Mouse (Mus musculus) hindbrain, embryonic 14.5 days (tissue): ENCODE results near the gene Rftn1. TPM values are rescaled to one million over a fixed set of nuclear protein-coding genes. Genes with fewer than 3 reads are reported as not detected.
"Not testable (repeated sequence)": the region's sequence is repeated elsewhere in the genome, so short reads cannot be mapped to it uniquely, and the experiment has no call there.

Experiments
- ATAC-seq: fragments of 200-750 bp; cut with Nextera tagmentation; 2 replicates; pipeline ENCODE4 v1.8.0; 2017; ENCODE audit warnings: moderate number of reproducible peaks, mild to moderate bottlenecking, moderate TSS enrichment, moderate library complexity; ENCODE audit not compliant: low FRiP score
- DNase-seq: peaks from one replicate; pipeline ENCODE4 v3.0.0-alpha.2; 2015; ENCODE audit warnings: low spot score
- H3K27ac ChIP-seq: fragments of 300-500 bp; sonication (generic); 2 replicates; pipeline ENCODE4 v1.5.1; 2014; ENCODE audit warnings: mild to moderate bottlenecking, moderate library complexity
- H3K27me3 ChIP-seq: fragments of 300-500 bp; sonication (generic); 2 replicates; pipeline ENCODE4 v1.6.1; 2014; ENCODE audit warnings: mild to moderate bottlenecking, low read length, mixed read lengths; ENCODE audit not compliant: control insufficient read depth, insufficient read depth
- H3K36me3 ChIP-seq: fragments of 300-500 bp; sonication (generic); replicated peaks from 2 replicates; pipeline ENCODE4 v1.6.1; 2014; ENCODE audit not compliant: control insufficient read depth, insufficient read depth
- H3K4me1 ChIP-seq: fragments of 300-500 bp; sonication (generic); replicated peaks from 2 replicates; pipeline ENCODE4 v1.6.1; 2014; ENCODE audit warnings: antibody characterized with exemption, low read length, mixed read lengths; ENCODE audit not compliant: control insufficient read depth, insufficient read depth
- H3K4me2 ChIP-seq: fragments of 300-500 bp; sonication (generic); replicated peaks from 2 replicates; pipeline ENCODE4 v1.6.1; 2014; ENCODE audit warnings: mild to moderate bottlenecking, moderate library complexity
- H3K4me3 ChIP-seq: fragments of 300-500 bp; sonication (generic); replicated peaks from 2 replicates; pipeline ENCODE4 v1.5.1; 2014; ENCODE audit warnings: mild to moderate bottlenecking, low read length
- H3K9ac ChIP-seq: fragments of 300-500 bp; sonication (generic); 2 replicates; pipeline ENCODE4 v1.6.1; 2014
- H3K9me3 ChIP-seq: fragments of 300-500 bp; sonication (generic); 2 replicates; pipeline ENCODE4 v1.6.1; 2016; ENCODE audit warnings: low read length; ENCODE audit not compliant: control insufficient read depth
- WGBS: fragments of 180-500 bp; shearing (Covaris S2); extraction: QIAGEN DNeasy Blood & Tissue Kit; methylation state at CpG from one replicate; pipeline ENCODE4 v1.1.7; 2014; 5-methylcytosine and 5-hydroxymethylcytosine counted together
- polyA plus RNA-seq: library from polyadenylated mRNA; unstranded; fragments of >200 nt; fragmentation: Nextera tagmentation; extraction: Ambion mirVana; gene quantifications from 2 replicates; pipeline ENCODE4 v1.2.1, GENCODE M21; 2014

Gene Rftn1
- polyA plus RNA-seq, 1 experiment from 2014 or later: 21.0 TPM

DNA sequence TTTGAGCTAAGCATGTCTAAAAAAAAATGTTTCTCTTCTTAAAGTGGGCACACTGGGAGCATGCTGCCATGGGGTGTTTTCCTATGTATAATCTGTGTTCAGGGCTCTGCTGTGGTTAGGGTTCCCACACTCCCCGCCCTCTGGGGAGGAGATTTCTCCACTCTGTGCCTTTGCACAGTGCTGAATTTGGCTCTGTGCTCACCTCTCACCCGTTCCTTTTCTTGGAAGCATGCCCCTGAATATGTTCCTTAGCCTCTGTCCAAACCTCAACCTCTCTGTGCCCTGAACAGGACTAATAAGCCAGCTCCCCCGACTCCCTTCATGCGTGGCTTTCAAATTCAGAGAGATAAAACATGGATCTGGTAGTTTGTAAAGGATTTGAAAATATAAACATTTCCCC is 39.1 kb upstream of the Rftn1 start:
- DNase-seq (no peak), ATAC-seq (no peak)
- H3K36me3 ChIP-seq: no peaks in the 10 kb centered on the region
- H3K9me3 ChIP-seq: no peaks in the 10 kb centered on the region
- H3K27me3 ChIP-seq: no peaks in the 10 kb centered on the region
- no peaks in the 10 kb centered on the region for H3K4me1 ChIP-seq
- no peak overlapping the region for H3K4me2 ChIP-seq
- no peak overlapping the region for H3K27ac ChIP-seq
- H3K4me3 ChIP-seq: no peak overlapping the region
- 83% methylated on average over 4 of the region's 4 CpGs for WGBS
- no peak overlapping the region for H3K9ac ChIP-seq

DNA sequence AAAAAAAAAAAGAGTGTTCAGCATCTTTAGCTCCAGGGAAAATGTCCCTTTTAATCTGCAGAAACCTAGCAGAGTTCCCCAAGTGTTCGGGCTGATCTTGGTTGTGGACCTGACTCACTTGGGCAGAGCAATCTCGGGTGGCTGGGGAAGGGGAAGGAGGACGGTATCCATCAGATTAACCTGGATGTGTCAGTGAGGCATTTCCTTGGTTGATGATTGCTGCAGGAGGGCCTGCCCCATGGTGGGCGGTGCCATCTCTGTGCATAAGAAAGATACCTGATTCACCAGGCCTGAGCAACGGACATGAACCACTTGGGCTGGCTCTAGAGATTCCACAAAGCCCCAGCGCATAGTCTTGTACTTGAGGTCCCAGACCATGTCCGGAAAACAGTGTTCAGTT is 36.9 kb upstream of the Rftn1 start:
- Histone ChIP-seq H3K27ac (no peak overlapping the region), H3K4me2 (no peak overlapping the region), H3K4me1 (no peaks in the 10 kb centered on the region), H3K9me3 (no peaks in the 10 kb centered on the region), H3K4me3 (no peak overlapping the region), H3K36me3 (no peaks in the 10 kb centered on the region), H3K9ac (no peak overlapping the region), H3K27me3 (no peaks in the 10 kb centered on the region)
- ATAC-seq (no peak), DNase-seq (no peak)
- WGBS: 78% methylated on average over 7 of the region's 7 CpGs

DNA sequence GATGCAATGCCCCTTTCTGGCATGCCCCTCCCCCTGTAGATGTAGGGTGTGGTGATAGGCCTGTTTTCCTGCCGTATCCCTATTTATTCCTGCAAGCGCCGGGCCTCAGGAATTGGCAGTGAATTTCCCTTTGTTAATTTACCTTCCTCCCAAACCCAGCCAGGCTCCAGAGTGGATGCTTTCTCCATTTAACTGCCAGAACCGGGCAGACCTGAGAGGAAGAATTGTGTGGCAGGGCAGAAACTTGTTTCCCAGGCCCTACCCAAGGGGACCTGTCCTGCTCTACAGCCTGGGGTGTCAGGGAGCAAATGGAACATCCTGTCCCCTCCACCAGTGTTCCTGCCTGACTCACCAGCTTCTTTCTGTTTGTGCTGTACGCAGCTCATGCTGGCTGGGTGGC is 34.2 kb upstream of the Rftn1 start:
- ATAC-seq: no peak
- 73% methylated on average over 5 of the region's 5 CpGs for WGBS
- DNase-seq: no peak

DNA sequence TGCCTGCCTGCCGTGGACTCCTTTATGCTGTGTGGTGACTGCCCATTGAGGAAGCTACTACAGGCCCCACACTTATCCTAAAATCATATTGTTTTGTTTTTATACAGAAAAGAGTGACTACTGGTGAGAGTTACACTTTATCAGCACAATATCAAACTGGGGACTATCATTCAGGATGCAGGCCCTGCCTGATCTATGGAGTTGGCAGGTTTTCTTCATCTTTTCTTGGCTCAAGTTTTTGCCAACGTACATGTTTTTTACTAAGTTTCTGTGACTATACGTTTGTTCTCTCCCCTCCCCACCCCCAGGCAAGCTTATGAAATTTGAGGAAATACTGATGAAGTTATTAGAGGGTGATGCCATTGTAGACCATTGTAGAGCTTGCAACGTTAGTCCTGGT is 27.5 kb upstream of the Rftn1 start:
- WGBS: 79% methylated on average over 4 of the region's 4 CpGs
- H3K9ac ChIP-seq: no peak overlapping the region
- no peak overlapping the region for H3K4me3 ChIP-seq
- H3K4me1 ChIP-seq: no peaks in the 10 kb centered on the region
- no peak overlapping the region for H3K27ac ChIP-seq
- no peaks in the 10 kb centered on the region for H3K36me3 ChIP-seq
- no peaks in the 10 kb centered on the region for H3K9me3 ChIP-seq
- no peak for ATAC-seq
- H3K27me3 ChIP-seq: no peaks in the 10 kb centered on the region
- H3K4me2 ChIP-seq: no peak overlapping the region
- DNase-seq: no peak

More for the DNA sequence above, 34.2 kb upstream of the Rftn1 start:
- no peaks in the 10 kb centered on the region for H3K36me3 ChIP-seq
- no peaks in the 10 kb centered on the region for H3K9me3 ChIP-seq
- H3K9ac ChIP-seq: no peak overlapping the region
- H3K27ac ChIP-seq: no peak overlapping the region
- no peaks in the 10 kb centered on the region for H3K4me1 ChIP-seq
- no peaks in the 10 kb centered on the region for H3K27me3 ChIP-seq
- H3K4me2 ChIP-seq: no peak overlapping the region
- no peak overlapping the region for H3K4me3 ChIP-seq

DNA sequence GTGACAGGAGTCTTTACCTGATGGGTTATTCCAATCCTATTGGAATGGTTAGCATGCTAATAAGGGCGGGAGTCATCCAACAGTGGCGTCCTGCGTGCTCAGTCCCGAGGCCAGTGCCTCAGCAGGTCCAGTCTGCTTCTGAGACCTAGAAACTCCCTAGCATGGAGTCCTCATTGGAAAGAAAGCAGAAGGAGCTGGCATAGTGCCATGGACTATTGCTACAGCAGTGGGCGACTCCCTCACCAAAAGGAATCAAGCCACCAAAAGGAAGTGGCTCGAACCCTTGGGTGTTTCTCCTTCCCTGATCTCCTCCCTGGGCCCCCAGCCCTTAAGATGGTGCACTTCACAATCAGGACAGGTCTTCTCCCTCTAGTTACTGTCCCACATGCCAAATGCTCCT is 24.6 kb upstream of the Rftn1 start:
- Histone ChIP-seq H3K36me3 (no peaks in the 10 kb centered on the region), H3K4me3 (no peak overlapping the region), H3K4me1 (no peaks in the 10 kb centered on the region), H3K27me3 (no peaks in the 10 kb centered on the region), H3K27ac (no peak overlapping the region), H3K4me2 (no peak overlapping the region), H3K9ac (no peak overlapping the region), H3K9me3 (no peaks in the 10 kb centered on the region)
- ATAC-seq (no peak), DNase-seq (no peak)
- WGBS: 90% methylated on average over 6 of the region's 6 CpGs

DNA sequence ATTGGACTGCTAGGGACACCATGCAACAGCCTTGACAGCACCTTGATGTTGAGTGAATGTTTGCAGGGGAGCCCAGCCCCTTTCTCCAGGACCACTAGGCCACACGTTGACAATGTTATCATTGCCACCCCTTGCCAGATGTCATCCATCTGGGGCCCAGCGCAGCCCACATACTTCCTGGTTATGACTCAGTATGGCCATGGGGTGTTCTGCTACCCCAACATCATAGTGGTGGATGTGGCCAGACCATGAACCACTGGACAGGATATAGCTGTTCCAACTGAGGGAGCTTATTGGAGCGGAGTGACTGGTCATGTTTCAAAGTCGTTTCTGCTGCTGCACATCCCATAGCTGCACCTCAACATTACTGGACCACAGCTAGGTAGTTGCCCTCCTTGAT is 22.6 kb upstream of the Rftn1 start:
- H3K27ac ChIP-seq: no peak overlapping the region
- H3K9ac ChIP-seq: no peak overlapping the region
- DNase-seq (no peak), ATAC-seq (no peak)
- WGBS: 88% methylated on average over 4 of the region's 4 CpGs
- H3K36me3 ChIP-seq: no peaks in the 10 kb centered on the region
- no peaks in the 10 kb centered on the region for H3K9me3 ChIP-seq
- H3K4me2 ChIP-seq: no peak overlapping the region
- no peaks in the 10 kb centered on the region for H3K27me3 ChIP-seq
- H3K4me1 ChIP-seq: no peaks in the 10 kb centered on the region
- H3K4me3 ChIP-seq: no peak overlapping the region

DNA sequence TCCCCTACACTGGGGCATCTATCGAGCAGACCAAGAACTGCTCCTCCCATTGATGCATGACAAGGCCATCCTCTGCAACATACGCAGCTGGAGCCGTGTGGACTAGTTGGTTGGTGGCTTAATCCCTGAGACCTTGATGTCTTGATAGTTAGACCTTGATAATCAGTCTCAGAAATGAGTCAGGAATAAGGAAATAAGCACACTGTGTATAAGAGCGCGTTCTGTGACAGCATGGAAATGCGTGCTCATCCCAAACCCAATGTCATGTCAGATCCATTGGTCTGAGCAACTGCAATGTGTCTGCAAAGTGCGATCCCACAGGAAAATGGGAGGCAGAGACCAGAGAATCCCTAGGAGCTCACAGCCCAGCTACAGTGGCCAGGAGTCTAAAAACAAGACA is 21.3 kb upstream of the Rftn1 start:
- WGBS: 94% methylated on average over 7 of the region's 7 CpGs
- Histone ChIP-seq H3K27me3 (no peaks in the 10 kb centered on the region), H3K9ac (no peak overlapping the region), H3K27ac (no peak overlapping the region), H3K36me3 (no peaks in the 10 kb centered on the region), H3K4me1 (no peaks in the 10 kb centered on the region), H3K9me3 (no peaks in the 10 kb centered on the region), H3K4me2 (no peak overlapping the region), H3K4me3 (no peak overlapping the region)
- ATAC-seq: no peak
- DNase-seq: no peak

DNA sequence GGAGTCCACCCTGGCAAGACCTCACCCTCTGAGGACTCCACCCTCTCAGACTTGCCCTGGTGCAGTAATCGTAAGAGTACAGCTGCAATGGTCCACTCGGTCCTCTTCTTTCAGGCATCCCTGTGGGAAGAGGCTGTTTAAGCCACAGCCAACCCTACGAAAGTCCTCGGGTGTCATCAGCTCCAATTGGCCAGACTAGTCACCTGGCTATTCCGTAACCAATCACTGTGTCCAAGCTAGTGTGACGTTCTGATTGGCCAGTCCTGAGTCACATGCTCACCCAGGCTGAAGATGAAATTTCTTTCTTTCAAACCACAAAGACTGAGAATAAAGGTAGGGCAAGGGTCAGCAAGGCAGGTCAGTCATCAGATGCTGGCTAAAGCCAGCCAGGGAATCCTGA is 19.4 kb upstream of the Rftn1 start:
- no peak overlapping the region for H3K27ac ChIP-seq
- no peaks in the 10 kb centered on the region for H3K27me3 ChIP-seq
- no peak overlapping the region for H3K9ac ChIP-seq
- 93% methylated on average over 6 of the region's 6 CpGs for WGBS
- no peaks in the 10 kb centered on the region for H3K36me3 ChIP-seq
- DNase-seq (no peak), ATAC-seq (no peak)
- H3K9me3 ChIP-seq: no peaks in the 10 kb centered on the region
- no peaks in the 10 kb centered on the region for H3K4me1 ChIP-seq
- no peak overlapping the region for H3K4me2 ChIP-seq
- H3K4me3 ChIP-seq: no peak overlapping the region

DNA sequence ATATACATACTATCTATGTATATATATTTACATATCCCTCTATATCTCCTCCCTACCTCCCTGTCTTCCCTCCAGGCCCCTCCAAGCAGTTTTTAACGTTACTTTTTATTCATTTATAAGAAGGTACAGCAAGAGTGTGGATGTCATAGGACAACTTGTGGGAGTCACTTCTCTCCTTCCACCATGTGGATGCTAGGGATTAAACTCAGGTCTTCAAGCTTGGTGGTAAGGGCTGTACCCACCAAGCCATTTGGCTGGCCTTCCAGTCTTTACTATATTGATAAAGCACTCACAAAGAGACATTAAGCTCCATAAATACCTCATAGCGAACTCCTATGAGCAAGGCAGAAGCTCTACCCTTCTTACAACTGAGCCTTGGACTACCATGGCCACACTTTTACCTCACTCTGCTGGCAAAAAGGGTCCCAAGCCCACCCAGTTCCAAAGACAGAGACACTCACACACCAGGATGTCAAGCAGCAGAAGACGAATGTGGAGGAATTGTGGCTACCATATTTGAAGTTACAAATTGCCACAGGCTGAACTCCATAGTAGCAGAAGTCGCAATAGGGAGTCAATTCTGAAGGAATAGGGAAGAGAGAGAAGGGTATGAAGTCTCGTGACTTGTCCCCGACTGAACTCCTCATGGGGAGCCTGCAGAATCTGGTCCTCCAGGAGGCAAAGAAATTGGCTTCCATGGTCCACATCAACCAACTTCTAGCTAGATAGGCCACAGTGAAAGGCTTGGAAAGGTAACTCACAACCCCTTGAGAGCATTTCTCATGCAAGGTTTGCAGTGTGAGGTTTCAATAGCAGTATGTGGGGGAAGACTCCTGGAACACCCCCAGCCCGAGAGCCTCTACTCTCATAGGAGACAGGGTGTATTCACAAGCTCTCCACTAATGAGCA is 17.9 kb upstream of the Rftn1 start:
- no peak for ATAC-seq
- WGBS: 87% methylated on average over 7 of the region's 7 CpGs
- no peaks in the 10 kb centered on the region for H3K4me1 ChIP-seq

DNA sequence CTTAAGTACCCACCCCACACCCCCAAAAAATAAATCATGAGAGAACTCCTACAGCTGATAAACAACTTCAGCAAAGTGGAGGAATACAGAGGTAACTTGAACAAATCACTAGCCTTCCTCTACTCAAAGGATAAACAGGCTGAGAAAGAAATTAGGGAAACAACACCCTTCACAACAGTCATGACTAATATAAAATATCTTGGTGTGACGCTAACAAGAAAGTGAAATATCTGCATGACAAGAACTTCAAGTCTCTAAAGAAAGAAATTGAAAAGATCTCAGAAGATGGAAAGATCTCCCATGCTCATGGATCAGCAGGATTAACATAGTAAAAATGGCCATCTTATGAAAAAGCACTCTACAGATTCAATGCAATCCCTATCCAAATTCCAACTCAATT is 15.8 kb upstream of the Rftn1 start:
- H3K9me3 ChIP-seq, H3K4me1 ChIP-seq, H3K36me3 ChIP-seq, H3K27me3 ChIP-seq, H3K27ac ChIP-seq, H3K4me2 ChIP-seq, DNase-seq, ATAC-seq, H3K4me3 ChIP-seq, H3K9ac ChIP-seq: not testable (repeated sequence)
- WGBS: 91% methylated on average over 1 of the region's 1 CpGs

More for the DNA sequence above, 17.9 kb upstream of the Rftn1 start:
- no peak overlapping the region for H3K27ac ChIP-seq
- H3K4me3 ChIP-seq: no peak overlapping the region
- no peak overlapping the region for H3K9ac ChIP-seq
- H3K36me3 ChIP-seq: no peaks in the 10 kb centered on the region
- H3K4me2 ChIP-seq: no peak overlapping the region
- no peak for DNase-seq
- H3K9me3 ChIP-seq: no peaks in the 10 kb centered on the region
- H3K27me3 ChIP-seq: no peaks in the 10 kb centered on the region
